Mouse (Mus musculus): ENCODE measurements around the gene Cd72.

Gene Cd72

GRCm38 (mm10) chr4:43478534-43478858, 24.1 kb upstream of the Cd72 start:
- no peak for DNase-seq (ENCODE audit: low read depth, low spot score)

GRCm38 (mm10) chr4:43477857-43478533, 23.6 kb upstream of the Cd72 start:
- peak; percentile 89 for DNase-seq (ENCODE audit: low read depth, low spot score)

- no peak for DNase-seq (ENCODE audit: low read depth, low spot score)
These were observed 22.2 kb upstream of the Cd72 start for GRCm38 (mm10) chr4:43476604-43477003.

GRCm38 (mm10) chr4:43473636-43474035, 19.2 kb upstream of the Cd72 start:
- no peak for DNase-seq (ENCODE audit: low read depth, low spot score)

- DNase-seq (ENCODE audit: low read depth, low spot score), result no peak
These were observed 15.9 kb upstream of the Cd72 start for GRCm38 (mm10) chr4:43470301-43470700.

- no peak for DNase-seq (ENCODE audit: low read depth, low spot score)
These were observed 12.4 kb upstream of the Cd72 start for GRCm38 (mm10) chr4:43466872-43467271.

- no peak for DNase-seq (ENCODE audit: low read depth, low spot score)
These were observed 11.5 kb upstream of the Cd72 start for GRCm38 (mm10) chr4:43465935-43466334.

- DNase-seq (ENCODE audit: low read depth, low spot score), result no peak
These were observed 8.7 kb upstream of the Cd72 start for GRCm38 (mm10) chr4:43463102-43463501.

- no peak for DNase-seq (ENCODE audit: low read depth, low spot score)
These were observed 2.7 kb upstream of the Cd72 start for GRCm38 (mm10) chr4:43457124-43457523.

- no peak for DNase-seq (ENCODE audit: low read depth, low spot score)
These were observed 2.0 kb upstream of the Cd72 start for GRCm38 (mm10) chr4:43456470-43456869.

GRCm38 (mm10) chr4:43453413-43453812, 1.0 kb downstream of the Cd72 start:
- no peak for DNase-seq (ENCODE audit: low read depth, low spot score)

GRCm38 (mm10) chr4:43452315-43452714, 2.1 kb downstream of the Cd72 start:
- no peak for DNase-seq (ENCODE audit: low read depth, low spot score)

GRCm38 (mm10) chr4:43448554-43448953, 5.9 kb downstream of the Cd72 start:
- DNase-seq (ENCODE audit: low read depth, low spot score), result no peak

GRCm38 (mm10) chr4:43447251-43447650, 7.2 kb downstream of the Cd72 start:
- peak; percentile 66 for DNase-seq (ENCODE audit: low read depth, low spot score)

GRCm38 (mm10) chr4:43443511-43443910, 10.9 kb downstream of the Cd72 start:
- DNase-seq (ENCODE audit: low read depth, low spot score), result no peak

- peak; percentile 57 for DNase-seq (ENCODE audit: low read depth, low spot score)
These were observed 11.7 kb downstream of the Cd72 start for GRCm38 (mm10) chr4:43442456-43443361.

- DNase-seq (ENCODE audit: low read depth, low spot score), result peak; percentile 99
These were observed 12.4 kb downstream of the Cd72 start for GRCm38 (mm10) chr4:43442044-43442443.

- DNase-seq (ENCODE audit: low read depth, low spot score), result no peak
These were observed 12.8 kb downstream of the Cd72 start, which contains the start of gene Tesk1 for GRCm38 (mm10) chr4:43441639-43442038. Gene Tesk1 (plus strand): TSS chr4:43441939.

GRCm38 (mm10) chr4:43432832-43433231, 21.6 kb downstream of the Cd72 start:
- no peak for DNase-seq (ENCODE audit: low read depth, low spot score)

- DNase-seq (ENCODE audit: low read depth, low spot score), result peak; percentile 75
These were observed 22.7 kb downstream of the Cd72 start for GRCm38 (mm10) chr4:43431690-43432089.

GRCm38 (mm10) chr4:43428946-43429345, 25.5 kb downstream of the Cd72 start, which contains the start of gene Fam166b:
Gene Fam166b (minus strand): TSS chr4:43429134.
- no peak for DNase-seq (ENCODE audit: low read depth, low spot score)

- no peak for DNase-seq (ENCODE audit: low read depth, low spot score)
These were observed 26.1 kb downstream of the Cd72 start for GRCm38 (mm10) chr4:43428180-43428861.
